Mouse (Mus musculus): ENCODE results near the gene Srd5a1. TPM values are rescaled to one million over a fixed set of nuclear protein-coding genes. Genes with fewer than 3 reads are reported as not detected.
"Not testable (repeated sequence)": the region's sequence is repeated elsewhere in the genome, so short reads cannot be mapped to it uniquely, and the experiment has no call there.

Srd5a1 gene
- polyA plus RNA-seq, 1 experiment from 2014 or later: 8.7 TPM

DNA sequence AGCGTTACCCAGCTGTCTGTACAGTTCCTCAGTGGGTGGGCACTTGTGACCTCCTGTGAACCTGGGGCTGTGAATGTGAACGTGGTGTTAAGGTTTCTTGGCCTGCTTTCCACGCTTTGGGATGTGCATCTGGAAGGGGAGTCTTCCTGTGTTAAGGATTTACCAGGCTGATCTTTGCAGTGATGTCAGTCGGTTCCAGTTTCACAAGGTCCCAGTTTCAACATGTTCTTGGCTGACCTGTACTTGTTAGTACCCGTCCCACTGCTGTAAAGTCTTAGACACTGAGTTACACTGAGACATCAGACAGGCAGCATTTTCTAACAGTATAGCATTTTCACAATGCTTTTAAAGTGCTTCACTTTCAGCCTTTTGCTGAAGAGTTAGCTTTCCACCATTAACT is 12.6 kb upstream of the Srd5a1 start:
- WGBS: 90% methylated on average over 5 of the region's 5 CpGs
- Histone ChIP-seq H3K27ac (replicated peaks in 1 of 2; ENCODE audit: control insufficient read depth in 1 of 2, insufficient read depth in 1 of 2, low read depth in 2 of 2, low read length in 2 of 2) (no peak overlapping the region), H3K27me3 (ENCODE audit: control insufficient read depth, insufficient read depth, low read length) (no peaks in the 10 kb centered on the region), H3K4me2 (ENCODE audit: low read length) (no peak overlapping the region), H3K4me3 (ENCODE audit: control insufficient read depth in 1 of 2, insufficient read depth in 1 of 2, low read depth in 1 of 2, low read length in 2 of 2) (no peak overlapping the region), H3K36me3 (ENCODE audit: control insufficient read depth, insufficient read depth, low read length) (peaks cover 95% of the 10 kb centered on the region), H3K9ac (ENCODE audit: low read length) (no peak overlapping the region), H3K4me1 (ENCODE audit: control insufficient read depth in 2 of 2, insufficient read depth in 2 of 2, low read length in 2 of 2) (no peaks in the 10 kb centered on the region), H3K9me3 (ENCODE audit: control insufficient read depth, low read length) (no peaks in the 10 kb centered on the region)
- no peak for ATAC-seq (ENCODE audit: insufficient number of reproducible peaks, insufficient read depth, low FRiP score, low read depth)

DNA sequence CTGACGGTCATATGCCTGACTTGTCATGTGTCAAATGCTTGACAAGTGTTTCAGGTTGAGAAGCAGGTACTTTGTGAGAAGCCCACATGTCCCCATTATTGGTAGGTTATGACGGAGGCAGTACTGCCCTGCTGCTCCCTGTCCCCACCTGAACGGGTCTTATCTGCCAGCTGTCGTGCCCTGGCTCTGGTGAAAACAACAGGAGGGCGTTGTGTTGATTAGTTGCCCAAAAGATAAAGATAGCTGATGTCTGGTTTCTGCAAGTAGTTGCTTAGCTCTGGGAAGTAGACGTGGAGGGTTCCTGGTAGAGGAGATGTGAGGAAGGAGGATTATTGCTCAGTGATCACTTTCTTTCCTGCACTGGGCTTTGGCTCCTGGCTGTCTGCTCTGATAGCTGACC is 5.5 kb upstream of the Srd5a1 start:
- 62% methylated on average over 6 of the region's 6 CpGs for WGBS
- Histone ChIP-seq H3K27me3 (ENCODE audit: control insufficient read depth, insufficient read depth, low read length) (no peaks in the 10 kb centered on the region), H3K4me2 (ENCODE audit: low read length) (no peak overlapping the region), H3K27ac (replicated peaks in 1 of 2; ENCODE audit: control insufficient read depth in 1 of 2, insufficient read depth in 1 of 2, low read depth in 2 of 2, low read length in 2 of 2) (no peak overlapping the region), H3K9ac (ENCODE audit: low read length) (no peak overlapping the region), H3K9me3 (ENCODE audit: control insufficient read depth, low read length) (no peaks in the 10 kb centered on the region), H3K4me1 (ENCODE audit: control insufficient read depth in 2 of 2, insufficient read depth in 2 of 2, low read length in 2 of 2) (no peaks in the 10 kb centered on the region), H3K36me3 (ENCODE audit: control insufficient read depth, insufficient read depth, low read length) (peaks cover 86% of the 10 kb centered on the region), H3K4me3 (ENCODE audit: control insufficient read depth in 1 of 2, insufficient read depth in 1 of 2, low read depth in 1 of 2, low read length in 2 of 2) (no peak overlapping the region)
- no peak for ATAC-seq (ENCODE audit: insufficient number of reproducible peaks, insufficient read depth, low FRiP score, low read depth)

DNA sequence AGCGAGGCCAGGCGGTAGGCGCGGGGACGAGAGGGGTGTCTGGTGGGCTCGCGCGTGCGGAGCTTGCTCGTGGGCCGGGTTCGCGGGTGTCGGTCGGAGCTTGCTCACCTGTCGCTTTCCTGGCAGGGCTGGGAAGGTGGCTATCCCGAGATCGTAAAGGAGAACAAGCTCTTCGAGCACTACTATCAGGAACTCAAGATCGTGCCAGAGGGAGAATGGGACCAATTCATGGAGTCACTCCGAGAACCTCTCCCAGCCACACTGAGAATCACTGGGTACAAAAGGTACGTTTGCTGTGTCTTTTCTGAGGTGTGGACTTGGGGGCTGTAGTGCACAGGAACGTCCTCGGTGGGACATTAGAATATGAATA is 918 bp upstream of the Srd5a1 start:
- Histone ChIP-seq H3K9me3 (ENCODE audit: control insufficient read depth, low read length) (no peaks in the 10 kb centered on the region), H3K4me1 (ENCODE audit: control insufficient read depth in 2 of 2, insufficient read depth in 2 of 2, low read length in 2 of 2) (peaks cover 0 to 5% of the 10 kb centered on the region in 2 experiments; a peak in 1 of 4 replicates), H3K36me3 (ENCODE audit: control insufficient read depth, insufficient read depth, low read length) (peaks cover 43% of the 10 kb centered on the region), H3K27me3 (ENCODE audit: control insufficient read depth, insufficient read depth, low read length) (peaks cover 4% of the 10 kb centered on the region; the same call in 1 of the 2 replicates), H3K4me3 (ENCODE audit: control insufficient read depth in 1 of 2, insufficient read depth in 1 of 2, low read depth in 1 of 2, low read length in 2 of 2) (peak overlapping the region; percentile 78 to 92), H3K27ac (replicated peaks in 1 of 2; ENCODE audit: control insufficient read depth in 1 of 2, insufficient read depth in 1 of 2, low read depth in 2 of 2, low read length in 2 of 2) (peak overlapping the region in 1 of 2 experiments; percentile 43; a peak in 1 of 4 replicates), H3K9ac (ENCODE audit: low read length) (peak overlapping the region; percentile 80), H3K4me2 (ENCODE audit: low read length) (peak overlapping the region; percentile 94)
- under 1% methylated on average over 24 of the region's 24 CpGs for WGBS
- ATAC-seq (ENCODE audit: insufficient number of reproducible peaks, insufficient read depth, low FRiP score, low read depth): no peak

DNA sequence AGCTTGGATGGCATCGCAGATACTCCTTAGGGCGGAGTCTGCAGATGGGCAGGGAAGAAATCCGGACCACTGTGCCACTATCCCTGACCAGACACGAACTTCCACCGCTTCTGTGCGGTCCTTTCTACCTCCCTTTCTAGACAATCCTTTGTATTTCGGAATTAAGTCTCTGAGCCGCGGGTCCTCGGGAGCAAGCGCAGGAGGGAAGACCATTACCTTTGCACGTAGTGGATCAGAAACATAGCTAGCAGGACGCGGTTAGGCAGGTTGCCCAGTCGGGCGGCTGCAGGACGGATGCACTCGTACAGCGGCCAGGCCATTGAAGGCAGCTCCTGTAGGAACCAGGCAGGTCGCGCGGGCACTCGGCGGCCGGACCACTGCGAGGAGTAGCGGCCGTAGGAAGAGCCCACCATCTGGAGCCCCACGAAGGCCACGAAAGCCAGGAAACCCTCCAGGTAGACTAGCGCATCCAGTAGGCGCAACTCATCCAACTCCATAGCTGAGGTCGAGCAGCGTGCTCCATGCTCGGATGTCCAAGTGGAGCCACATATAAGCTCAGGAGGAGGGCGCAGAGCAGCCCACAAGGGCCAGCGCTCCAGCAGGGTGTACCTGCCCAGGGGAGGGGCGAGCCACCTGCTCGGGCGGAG is 368 bp downstream of the Srd5a1 start:
- Histone ChIP-seq H3K36me3 (ENCODE audit: control insufficient read depth, insufficient read depth, low read length) (peaks cover 30% of the 10 kb centered on the region), H3K27ac (replicated peaks in 1 of 2; ENCODE audit: control insufficient read depth in 1 of 2, insufficient read depth in 1 of 2, low read depth in 2 of 2, low read length in 2 of 2) (no peak overlapping the region; a peak in 1 of 4 replicates), H3K4me2 (ENCODE audit: low read length) (peak overlapping the region; percentile 94), H3K9ac (ENCODE audit: low read length) (peak overlapping the region; percentile 66), H3K27me3 (ENCODE audit: control insufficient read depth, insufficient read depth, low read length) (peaks cover 4% of the 10 kb centered on the region; the same call in 1 of the 2 replicates), H3K9me3 (ENCODE audit: control insufficient read depth, low read length) (no peaks in the 10 kb centered on the region), H3K4me3 (ENCODE audit: control insufficient read depth in 1 of 2, insufficient read depth in 1 of 2, low read depth in 1 of 2, low read length in 2 of 2) (peak overlapping the region; percentile 73 to 85), H3K4me1 (ENCODE audit: control insufficient read depth in 2 of 2, insufficient read depth in 2 of 2, low read length in 2 of 2) (peaks cover 0 to 5% of the 10 kb centered on the region in 2 experiments; a peak in 1 of 4 replicates)
- peak; percentile 3; the same call in 1 of the 2 replicates for ATAC-seq (ENCODE audit: insufficient number of reproducible peaks, insufficient read depth, low FRiP score, low read depth)
- WGBS: under 1% methylated on average over 40 of the region's 40 CpGs

DNA sequence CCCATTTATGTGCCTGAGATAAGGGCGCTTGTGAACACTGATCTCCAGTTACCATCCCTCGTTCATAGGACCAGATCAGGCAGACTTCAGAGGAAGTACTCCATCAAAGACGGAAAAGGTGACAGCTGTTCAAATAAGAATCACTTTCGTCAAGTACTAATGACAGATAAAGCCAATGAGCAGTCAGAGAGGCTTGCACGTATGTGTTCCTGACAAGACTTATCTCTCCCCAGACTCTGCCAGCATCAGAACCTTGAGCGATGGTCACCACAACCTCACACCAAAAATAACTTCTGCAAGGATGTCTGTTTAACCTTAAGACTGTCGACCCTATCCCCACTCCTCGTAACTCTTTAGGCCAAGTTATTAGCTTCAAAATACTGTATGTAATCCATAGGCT is 2.5 kb downstream of the Srd5a1 start:
- no peak overlapping the region for H3K27ac ChIP-seq (replicated peaks in 1 of 2; ENCODE audit: control insufficient read depth in 1 of 2, insufficient read depth in 1 of 2, low read depth in 2 of 2, low read length in 2 of 2)
- WGBS: 13% methylated on average over 8 of the region's 8 CpGs
- peaks cover 8% of the 10 kb centered on the region for H3K36me3 ChIP-seq (ENCODE audit: control insufficient read depth, insufficient read depth, low read length)
- no peak overlapping the region for H3K4me3 ChIP-seq (ENCODE audit: control insufficient read depth in 1 of 2, insufficient read depth in 1 of 2, low read depth in 1 of 2, low read length in 2 of 2)
- ATAC-seq (ENCODE audit: insufficient number of reproducible peaks, insufficient read depth, low FRiP score, low read depth): no peak
- no peak overlapping the region for H3K9ac ChIP-seq (ENCODE audit: low read length)
- H3K4me1 ChIP-seq (ENCODE audit: control insufficient read depth in 2 of 2, insufficient read depth in 2 of 2, low read length in 2 of 2): peaks cover 0 to 5% of the 10 kb centered on the region in 2 experiments; a peak in 1 of 4 replicates
- no peak overlapping the region for H3K4me2 ChIP-seq (ENCODE audit: low read length)
- peaks cover 4% of the 10 kb centered on the region; the same call in 1 of the 2 replicates for H3K27me3 ChIP-seq (ENCODE audit: control insufficient read depth, insufficient read depth, low read length)
- no peaks in the 10 kb centered on the region for H3K9me3 ChIP-seq (ENCODE audit: control insufficient read depth, low read length)

DNA sequence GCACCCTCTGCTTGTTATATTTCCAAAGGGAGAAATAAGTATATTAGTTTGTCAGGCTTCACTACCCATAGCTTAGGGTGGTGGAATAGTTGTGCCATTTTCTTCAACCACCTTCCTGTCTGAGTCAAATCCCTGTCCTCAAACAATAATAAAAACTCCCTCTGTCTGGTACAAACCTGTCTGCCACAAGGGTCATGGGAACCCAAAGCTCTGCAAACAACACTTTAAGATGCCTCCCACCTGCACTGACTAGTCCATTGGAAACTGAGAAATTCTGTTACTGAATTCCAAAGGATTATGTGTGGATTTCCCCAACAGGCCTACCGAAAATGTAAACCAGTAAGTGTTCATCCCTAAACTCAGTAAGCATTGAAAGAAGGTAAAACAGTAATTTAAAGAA is 6.6 kb downstream of the Srd5a1 start:
- Histone ChIP-seq H3K4me1 (ENCODE audit: control insufficient read depth in 2 of 2, insufficient read depth in 2 of 2, low read length in 2 of 2) (no peaks in the 10 kb centered on the region), H3K27me3 (ENCODE audit: control insufficient read depth, insufficient read depth, low read length) (peaks cover 3% of the 10 kb centered on the region; the same call in 1 of the 2 replicates), H3K4me2 (ENCODE audit: low read length) (no peak overlapping the region), H3K27ac (replicated peaks in 1 of 2; ENCODE audit: control insufficient read depth in 1 of 2, insufficient read depth in 1 of 2, low read depth in 2 of 2, low read length in 2 of 2) (no peak overlapping the region), H3K9ac (ENCODE audit: low read length) (no peak overlapping the region), H3K9me3 (ENCODE audit: control insufficient read depth, low read length) (no peaks in the 10 kb centered on the region), H3K36me3 (ENCODE audit: control insufficient read depth, insufficient read depth, low read length) (no peaks in the 10 kb centered on the region), H3K4me3 (ENCODE audit: control insufficient read depth in 1 of 2, insufficient read depth in 1 of 2, low read depth in 1 of 2, low read length in 2 of 2) (no peak overlapping the region)
- 83% methylated on average over 1 of the region's 1 CpGs for WGBS
- ATAC-seq (ENCODE audit: insufficient number of reproducible peaks, insufficient read depth, low FRiP score, low read depth): no peak

DNA sequence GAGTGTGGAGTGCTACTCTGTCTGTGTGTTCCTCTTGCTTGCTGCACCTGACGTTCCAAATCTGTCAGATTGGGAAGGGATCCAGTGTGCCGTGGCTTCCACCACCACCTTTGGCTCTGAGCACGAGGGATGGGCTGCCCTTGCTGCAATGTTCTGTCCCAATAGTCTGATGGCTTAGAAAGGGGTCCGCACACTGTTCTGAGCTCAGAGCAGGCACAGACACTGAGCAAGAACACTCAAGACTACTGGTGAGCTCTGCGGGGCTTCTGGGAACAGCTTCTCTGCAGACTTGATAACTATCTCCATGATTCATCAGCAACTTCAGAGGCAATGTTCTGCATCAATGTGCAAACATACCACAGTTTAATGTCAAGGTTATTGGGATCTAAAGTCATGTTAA is 9.9 kb downstream of the Srd5a1 start:
- no peak overlapping the region for H3K4me2 ChIP-seq (ENCODE audit: low read length)
- 77% methylated on average over 5 of the region's 5 CpGs for WGBS
- no peaks in the 10 kb centered on the region for H3K4me1 ChIP-seq (ENCODE audit: control insufficient read depth in 2 of 2, insufficient read depth in 2 of 2, low read length in 2 of 2)

DNA sequence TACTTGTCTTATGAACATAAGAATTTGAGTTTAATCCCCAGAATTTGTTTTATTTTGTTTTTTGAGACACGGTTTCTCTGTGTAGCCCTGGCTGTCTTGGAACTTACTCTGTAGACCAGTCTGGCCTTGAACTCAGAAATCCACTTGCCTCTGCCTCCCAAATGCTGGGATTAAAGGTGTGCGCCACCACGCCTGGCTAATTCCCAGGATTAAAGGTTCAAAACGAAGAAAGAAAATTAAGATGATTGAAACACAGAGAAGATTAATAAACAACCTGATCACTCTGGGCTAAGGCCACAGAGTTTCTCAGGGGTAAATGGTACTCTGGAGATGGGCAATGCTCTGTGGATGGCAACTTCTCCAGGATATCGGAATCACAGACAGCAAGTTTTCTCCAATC is 10.4 kb downstream of the Srd5a1 start:
- not testable (repeated sequence) for H3K4me2 ChIP-seq (ENCODE audit: low read length); H3K4me3 ChIP-seq (ENCODE audit: control insufficient read depth in 1 of 2, insufficient read depth in 1 of 2, low read depth in 1 of 2, low read length in 2 of 2); H3K36me3 ChIP-seq (ENCODE audit: control insufficient read depth, insufficient read depth, low read length); H3K27me3 ChIP-seq (ENCODE audit: control insufficient read depth, insufficient read depth, low read length); H3K9me3 ChIP-seq (ENCODE audit: control insufficient read depth, low read length); H3K27ac ChIP-seq (replicated peaks in 1 of 2; ENCODE audit: control insufficient read depth in 1 of 2, insufficient read depth in 1 of 2, low read depth in 2 of 2, low read length in 2 of 2); ATAC-seq (ENCODE audit: insufficient number of reproducible peaks, insufficient read depth, low FRiP score, low read depth); H3K4me1 ChIP-seq (ENCODE audit: control insufficient read depth in 2 of 2, insufficient read depth in 2 of 2, low read length in 2 of 2); H3K9ac ChIP-seq (ENCODE audit: low read length)
- 88% methylated on average over 5 of the region's 5 CpGs for WGBS

More for the DNA sequence above, 9.9 kb downstream of the Srd5a1 start:
- Histone ChIP-seq H3K36me3 (ENCODE audit: control insufficient read depth, insufficient read depth, low read length) (no peaks in the 10 kb centered on the region), H3K27ac (replicated peaks in 1 of 2; ENCODE audit: control insufficient read depth in 1 of 2, insufficient read depth in 1 of 2, low read depth in 2 of 2, low read length in 2 of 2) (no peak overlapping the region), H3K27me3 (ENCODE audit: control insufficient read depth, insufficient read depth, low read length) (no peaks in the 10 kb centered on the region), H3K9ac (ENCODE audit: low read length) (no peak overlapping the region), H3K9me3 (ENCODE audit: control insufficient read depth, low read length) (no peaks in the 10 kb centered on the region), H3K4me3 (ENCODE audit: control insufficient read depth in 1 of 2, insufficient read depth in 1 of 2, low read depth in 1 of 2, low read length in 2 of 2) (no peak overlapping the region)
- no peak for ATAC-seq (ENCODE audit: insufficient number of reproducible peaks, insufficient read depth, low FRiP score, low read depth)

Data from heart, embryonic 14.5 days (tissue).